Mouse (Mus musculus) liver, embryonic 16.5 days (tissue): ENCODE measurements around the gene B4galnt1. TPM values are rescaled to one million over a fixed set of nuclear protein-coding genes. Genes with fewer than 3 reads are reported as not detected.
"Not testable (repeated sequence)": the region's sequence is repeated elsewhere in the genome, so short reads cannot be mapped to it uniquely, and the experiment has no call there.

Source experiments
- ATAC-seq: fragments of 200-750 bp; cut with Nextera tagmentation; 2 replicates; pipeline ENCODE4 v1.8.0; 2017; ENCODE audit warnings: low read depth, mild to moderate bottlenecking, moderate number of reproducible peaks, moderate library complexity
- H3K27ac ChIP-seq: fragments of 300-500 bp; sonication (generic); 2 replicates; pipeline ENCODE4 v1.5.1; 2014; ENCODE audit warnings: mild to moderate bottlenecking, low read length
- H3K27me3 ChIP-seq: fragments of 300-500 bp; sonication (generic); 2 replicates; pipeline ENCODE4 v1.6.1; 2014; ENCODE audit warnings: low read depth, low read length, mixed read lengths; ENCODE audit not compliant: control insufficient read depth, insufficient read depth
- H3K36me3 ChIP-seq: fragments of 300-500 bp; sonication (generic); 2 replicates; pipeline ENCODE4 v1.6.1; 2014; ENCODE audit warnings: mild to moderate bottlenecking; ENCODE audit not compliant: control insufficient read depth, insufficient read depth
- H3K4me1 ChIP-seq: fragments of 300-500 bp; sonication (generic); 2 replicates; pipeline ENCODE4 v1.6.1; 2014; ENCODE audit warnings: low read depth, low read length, mixed read lengths; ENCODE audit not compliant: control insufficient read depth
- H3K4me2 ChIP-seq: fragments of 300-500 bp; sonication (generic); 2 replicates; pipeline ENCODE4 v1.6.1; 2014; ENCODE audit warnings: low read depth, low read length, mixed read lengths
- H3K4me3 ChIP-seq: fragments of 300-500 bp; sonication (generic); 2 replicates; pipeline ENCODE4 v1.5.1; 2014; ENCODE audit warnings: low read depth, mild to moderate bottlenecking, low read length
- H3K9ac ChIP-seq: fragments of 300-500 bp; sonication (generic); 2 replicates; pipeline ENCODE4 v1.6.1; 2014; ENCODE audit warnings: low read depth, low read length
- H3K9me3 ChIP-seq: fragments of 300-500 bp; sonication (generic); replicated peaks from 2 replicates; pipeline ENCODE4 v1.6.1; 2016; ENCODE audit warnings: low read length; ENCODE audit not compliant: control insufficient read depth
- WGBS: fragments of 180-500 bp; shearing (Covaris S2); extraction: QIAGEN DNeasy Blood & Tissue Kit; methylation state at CpG from one replicate; pipeline ENCODE4 v1.1.7; 2014; ENCODE audit not compliant: insufficient replicate concordance; 5-methylcytosine and 5-hydroxymethylcytosine counted together
- polyA plus RNA-seq: library from polyadenylated mRNA; unstranded; fragments of >200 nt; fragmentation: Nextera tagmentation; extraction: Ambion mirVana; gene quantifications from 2 replicates; pipeline ENCODE4 v1.2.1, GENCODE M21; 2015

The B4galnt1 gene
- polyA plus RNA-seq, 1 experiment from 2014 or later: 24.3 TPM

DNA sequence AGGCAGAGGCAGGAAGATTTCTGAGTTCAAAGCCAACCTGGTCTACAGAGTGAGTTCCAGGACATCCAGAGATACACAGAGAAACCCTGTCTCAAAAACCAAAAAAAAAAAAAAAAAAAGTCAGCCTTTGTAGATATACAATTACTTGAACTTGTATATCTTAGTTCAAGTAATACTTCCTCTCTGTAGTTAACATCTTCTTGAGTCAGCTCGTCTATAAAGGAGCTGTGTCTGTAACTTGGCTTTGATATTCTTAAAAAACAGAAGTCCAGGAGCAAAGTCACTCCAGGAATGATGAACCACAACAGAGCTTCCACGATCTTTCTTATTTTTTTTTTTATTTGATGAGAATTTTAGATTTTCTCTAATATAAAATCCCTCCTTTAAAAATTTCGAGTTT, 4.3 kb upstream of the B4galnt1 start:
- Histone ChIP-seq H3K36me3 (no peaks in the 10 kb centered on the region), H3K4me2 (no peak overlapping the region), H3K4me3 (no peak overlapping the region), H3K27ac (no peak overlapping the region), H3K9me3 (no peaks in the 10 kb centered on the region), H3K4me1 (peaks cover 11% of the 10 kb centered on the region), H3K27me3 (peaks cover 10% of the 10 kb centered on the region), H3K9ac (no peak overlapping the region)
- 45% methylated on average over 3 of the region's 3 CpGs for whole genome bisulfite sequencing
- ATAC-seq: no peak

DNA sequence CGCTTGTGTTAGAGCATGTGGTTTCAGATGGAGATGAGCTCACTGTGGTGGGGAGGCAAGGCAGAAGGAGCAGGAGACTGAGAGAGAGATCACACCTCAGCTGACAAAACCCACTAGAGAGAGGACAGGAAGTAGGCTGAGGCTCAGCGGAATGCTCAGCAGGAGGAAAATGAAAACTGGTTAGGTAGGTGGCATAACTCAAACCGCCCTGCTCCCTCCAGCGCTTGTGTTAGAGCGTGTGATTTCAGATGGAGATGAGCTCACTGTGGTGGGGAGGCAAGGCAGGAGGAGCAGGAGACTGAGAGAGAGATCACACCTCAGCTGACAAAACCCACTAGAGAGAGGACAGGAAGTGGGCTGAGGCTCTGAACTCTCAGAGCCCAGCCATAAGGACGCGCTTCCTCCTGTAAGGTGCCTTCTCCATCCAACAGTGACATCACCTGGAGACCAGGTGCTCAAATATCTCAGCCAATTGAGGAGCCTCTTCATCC, 2.2 kb upstream of the B4galnt1 start:
- not testable (repeated sequence) for H3K9ac ChIP-seq, H3K27ac ChIP-seq
- 35% methylated on average over 7 of the region's 7 CpGs for WGBS

GRCm38 (mm10) chr10:127164190-127164589, 835 bp upstream of the B4galnt1 start:
- Histone ChIP-seq H3K9me3 (no peaks in the 10 kb centered on the region), H3K4me2 (peak overlapping the region; percentile 98), H3K27me3 (peaks cover 23% of the 10 kb centered on the region), H3K36me3 (no peaks in the 10 kb centered on the region), H3K27ac (peak overlapping the region; percentile 87; the same call in 1 of the 2 replicates), H3K4me3 (peak overlapping the region; percentile 69; the same call in 1 of the 2 replicates), H3K9ac (no peak overlapping the region; the same call in 1 of the 2 replicates), H3K4me1 (peaks cover 27% of the 10 kb centered on the region)
- ATAC-seq: no peak
- 78% methylated on average over 4 of the region's 4 CpGs for WGBS

More for the DNA sequence above, 2.2 kb upstream of the B4galnt1 start:
- H3K4me1 ChIP-seq: peaks cover 27% of the 10 kb centered on the region
- H3K9me3 ChIP-seq, ATAC-seq, H3K4me3 ChIP-seq, H3K4me2 ChIP-seq, H3K36me3 ChIP-seq: not testable (repeated sequence)
- H3K27me3 ChIP-seq: peaks cover 23% of the 10 kb centered on the region

DNA sequence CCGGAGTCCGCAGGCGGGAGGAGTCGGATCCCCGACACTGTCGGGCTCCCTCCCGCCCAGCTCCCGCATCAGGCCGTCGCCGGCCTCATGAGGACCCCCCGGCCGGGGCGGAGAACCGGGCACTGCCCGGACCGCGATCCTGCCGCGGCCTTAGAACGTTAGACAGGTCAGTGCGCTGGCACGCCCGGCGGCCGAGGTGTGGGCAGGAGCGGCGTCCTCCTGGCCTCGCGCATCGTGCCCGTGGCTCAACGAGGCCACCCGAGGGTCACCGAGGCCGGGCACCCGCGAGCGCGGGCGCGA, 279 bp downstream of the B4galnt1 start:
- Histone ChIP-seq H3K36me3 (no peaks in the 10 kb centered on the region), H3K9me3 (no peaks in the 10 kb centered on the region), H3K4me2 (peak overlapping the region; percentile 98), H3K4me3 (peak overlapping the region; percentile 69), H3K27me3 (peaks cover 31% of the 10 kb centered on the region), H3K4me1 (peaks cover 35% of the 10 kb centered on the region), H3K9ac (peak overlapping the region; percentile 81), H3K27ac (peak overlapping the region; percentile 87)
- peak; percentile 16 for ATAC-seq
- under 1% methylated on average over 42 of the region's 42 CpGs for WGBS

GRCm38 (mm10) chr10:127165654-127166403, 804 bp downstream of the B4galnt1 start:
- Histone ChIP-seq H3K9ac (peak overlapping the region; percentile 81), H3K27me3 (peaks cover 32% of the 10 kb centered on the region), H3K27ac (peak overlapping the region; percentile 87), H3K4me2 (peak overlapping the region; percentile 98), H3K9me3 (no peaks in the 10 kb centered on the region), H3K36me3 (no peaks in the 10 kb centered on the region), H3K4me3 (peak overlapping the region; percentile 69), H3K4me1 (peaks cover 40% of the 10 kb centered on the region)
- ATAC-seq: peak; percentile 55
- under 1% methylated on average over 56 of the region's 56 CpGs for WGBS

DNA sequence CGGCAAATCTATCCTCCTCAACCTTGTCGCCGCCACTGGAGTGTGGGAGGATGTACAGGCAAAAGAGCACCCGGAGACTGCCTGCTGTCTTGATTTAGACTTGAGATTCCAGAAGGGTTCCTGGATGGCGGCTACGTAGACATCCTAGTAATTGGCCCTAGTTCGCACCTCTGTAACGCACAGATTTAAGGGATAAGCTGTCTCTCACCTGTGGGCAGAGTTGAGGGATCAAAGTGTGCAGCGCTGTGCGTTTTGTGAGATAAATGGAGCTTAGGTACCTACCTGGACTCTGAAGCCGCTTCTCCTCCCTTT, 1.3 kb downstream of the B4galnt1 start:
- Histone ChIP-seq H3K4me3 (peak overlapping the region; percentile 69), H3K9ac (peak overlapping the region; percentile 81), H3K4me1 (peaks cover 44% of the 10 kb centered on the region), H3K4me2 (peak overlapping the region; percentile 98), H3K36me3 (no peaks in the 10 kb centered on the region), H3K27me3 (peaks cover 32% of the 10 kb centered on the region), H3K9me3 (no peaks in the 10 kb centered on the region), H3K27ac (peak overlapping the region; percentile 87)
- no peak for ATAC-seq
- 10% methylated on average over 11 of the region's 11 CpGs for WGBS

DNA sequence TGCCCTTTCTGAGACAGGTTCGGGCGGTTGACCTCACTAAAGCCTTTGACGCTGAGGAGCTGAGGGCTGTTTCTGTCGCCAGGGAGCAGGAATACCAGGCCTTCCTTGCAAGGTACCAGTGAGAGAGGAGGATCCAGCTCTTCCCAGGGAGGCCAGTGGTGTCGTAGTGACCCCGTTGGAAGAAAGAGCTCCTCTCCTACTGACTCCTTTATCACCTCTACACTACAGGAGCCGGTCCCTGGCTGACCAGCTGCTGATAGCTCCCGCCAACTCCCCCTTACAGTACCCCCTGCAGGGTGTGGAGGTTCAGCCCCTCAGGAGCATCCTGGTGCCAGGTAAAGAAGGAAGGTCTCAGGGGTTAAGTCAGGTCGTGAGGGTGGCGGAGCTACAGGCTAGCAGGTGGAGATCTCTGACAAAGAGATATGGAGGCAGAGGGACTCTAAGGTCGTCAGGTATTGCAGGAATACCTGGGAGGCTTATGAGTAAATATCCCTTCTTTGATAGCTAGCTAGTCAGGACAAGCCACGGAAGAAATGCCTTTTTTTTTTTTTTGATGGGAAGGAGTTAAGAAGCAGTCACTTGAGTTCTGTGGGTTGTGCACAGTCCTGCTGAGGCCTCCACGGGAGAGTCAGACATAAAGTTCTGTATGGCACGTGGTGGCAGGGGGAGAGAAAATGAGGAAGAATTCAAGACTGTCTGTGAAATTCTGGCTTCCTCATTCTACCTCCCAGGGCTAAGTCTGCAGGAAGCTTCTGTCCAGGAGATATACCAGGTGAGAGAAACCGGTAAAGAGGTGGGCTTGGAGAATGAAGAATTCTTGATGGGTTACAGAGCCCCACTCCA, 2.0 kb downstream of the B4galnt1 start:
- peak overlapping the region; percentile 81 for H3K9ac ChIP-seq
- WGBS: 21% methylated on average over 15 of the region's 15 CpGs
- H3K36me3 ChIP-seq: peaks cover 4% of the 10 kb centered on the region; the same call in 1 of the 2 replicates
- ATAC-seq: no peak
- peak overlapping the region; percentile 98 for H3K4me2 ChIP-seq
- peaks cover 32% of the 10 kb centered on the region for H3K27me3 ChIP-seq
- H3K4me3 ChIP-seq: peak overlapping the region; percentile 69
- H3K27ac ChIP-seq: peak overlapping the region; percentile 87
- H3K4me1 ChIP-seq: peaks cover 44% of the 10 kb centered on the region
- no peaks in the 10 kb centered on the region for H3K9me3 ChIP-seq

DNA sequence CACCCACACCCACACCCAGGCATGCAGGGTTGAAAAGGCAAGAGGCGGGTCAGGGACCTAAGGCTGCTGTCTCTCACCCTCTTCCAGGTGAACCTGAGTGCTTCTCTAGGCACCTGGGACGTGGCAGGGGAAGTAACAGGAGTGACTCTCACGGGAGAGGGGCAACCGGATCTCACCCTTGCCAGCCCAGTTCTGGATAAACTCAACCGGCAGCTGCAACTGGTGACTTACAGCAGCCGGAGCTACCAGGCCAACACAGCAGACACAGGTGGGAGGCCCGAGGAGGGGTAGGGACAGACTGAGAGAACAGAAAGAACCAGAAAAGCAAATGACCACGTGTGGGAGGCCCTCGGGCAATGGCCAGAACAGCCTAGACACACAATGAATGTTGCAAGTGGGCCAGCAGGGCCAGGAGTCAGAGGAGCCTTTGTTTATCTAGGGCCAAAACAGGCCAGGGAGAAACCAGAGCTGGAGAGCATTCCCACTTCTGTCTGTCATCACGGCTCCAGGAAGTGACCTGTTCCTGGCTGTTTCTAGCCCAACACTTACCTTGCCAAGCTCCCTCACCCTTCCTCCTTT, 2.7 kb downstream of the B4galnt1 start:
- H3K4me2 ChIP-seq: peak overlapping the region; percentile 98
- peaks cover 44% of the 10 kb centered on the region for H3K4me1 ChIP-seq
- H3K36me3 ChIP-seq: peaks cover 4% of the 10 kb centered on the region; the same call in 1 of the 2 replicates
- peaks cover 32% of the 10 kb centered on the region for H3K27me3 ChIP-seq
- WGBS: 45% methylated on average over 10 of the region's 10 CpGs
- H3K4me3 ChIP-seq: peak overlapping the region; percentile 18; the same call in 1 of the 2 replicates
- ATAC-seq: peak; percentile 37
- H3K27ac ChIP-seq: peak overlapping the region; percentile 70
- no peaks in the 10 kb centered on the region for H3K9me3 ChIP-seq
- 0 out of 2 replicates have a peak overlapping the region, but pooled peaks have one; percentile 11 for H3K9ac ChIP-seq
